Mouse (Mus musculus) hindbrain, embryonic 16.5 days (tissue): Measurements from ENCODE around the gene Igf1r. TPM values are rescaled to one million over a fixed set of nuclear protein-coding genes. Genes with fewer than 3 reads are reported as not detected.

Source experiments
- ATAC-seq: fragments of 200-750 bp; cut with Nextera tagmentation; 2 replicates; pipeline ENCODE4 v1.8.0; 2017; ENCODE audit warnings: moderate TSS enrichment, moderate library complexity
- H3K27ac ChIP-seq: fragments of 300-500 bp; sonication (generic); 2 replicates; pipeline ENCODE4 v1.5.1; 2014; ENCODE audit warnings: low read depth, mild to moderate bottlenecking, control low read depth, low read length, moderate library complexity
- H3K27me3 ChIP-seq: fragments of 300-500 bp; sonication (generic); replicated peaks from 2 replicates; pipeline ENCODE4 v1.6.1; 2014; ENCODE audit warnings: low read length; ENCODE audit not compliant: control insufficient read depth, insufficient read depth
- H3K36me3 ChIP-seq: fragments of 300-500 bp; sonication (generic); 2 replicates; pipeline ENCODE4 v1.6.1; 2014; ENCODE audit warnings: mild to moderate bottlenecking, low read length, moderate library complexity, mixed read lengths; ENCODE audit not compliant: control insufficient read depth, insufficient read depth
- H3K4me1 ChIP-seq: fragments of 300-500 bp; sonication (generic); 2 replicates; pipeline ENCODE4 v1.6.1; 2014; ENCODE audit warnings: low read depth, low read length; ENCODE audit not compliant: control insufficient read depth, insufficient read depth
- H3K4me2 ChIP-seq: fragments of 300-500 bp; sonication (generic); 2 replicates; pipeline ENCODE4 v1.6.1; 2014; ENCODE audit warnings: mild to moderate bottlenecking, low read length, control low read depth, moderate library complexity
- H3K4me3 ChIP-seq: fragments of 300-500 bp; sonication (generic); 2 replicates; pipeline ENCODE4 v1.5.1; 2014; ENCODE audit warnings: mild to moderate bottlenecking, low read length, control low read depth, moderate library complexity
- H3K9ac ChIP-seq: fragments of 300-500 bp; sonication (generic); 2 replicates; pipeline ENCODE4 v1.6.1; 2014; ENCODE audit warnings: low read depth, mild to moderate bottlenecking, control low read depth, low read length, moderate library complexity
- H3K9me3 ChIP-seq: fragments of 300-500 bp; sonication (generic); 2 replicates; pipeline ENCODE4 v1.6.1; 2014; ENCODE audit warnings: mild to moderate bottlenecking, low read length, moderate library complexity; ENCODE audit not compliant: control insufficient read depth
- WGBS: fragments of 180-500 bp; shearing (Covaris S2); extraction: QIAGEN DNeasy Blood & Tissue Kit; methylation state at CpG from one replicate; pipeline ENCODE4 v1.1.7; 2014; 5-methylcytosine and 5-hydroxymethylcytosine counted together
- polyA plus RNA-seq: library from polyadenylated mRNA; unstranded; fragments of >200 nt; fragmentation: Nextera tagmentation; extraction: Ambion mirVana; gene quantifications from 2 replicates; pipeline ENCODE4 v1.2.1, GENCODE M21; 2015

The Igf1r gene
- polyA plus RNA-seq, 1 experiment from 2014 or later, result 16.4 TPM

DNA sequence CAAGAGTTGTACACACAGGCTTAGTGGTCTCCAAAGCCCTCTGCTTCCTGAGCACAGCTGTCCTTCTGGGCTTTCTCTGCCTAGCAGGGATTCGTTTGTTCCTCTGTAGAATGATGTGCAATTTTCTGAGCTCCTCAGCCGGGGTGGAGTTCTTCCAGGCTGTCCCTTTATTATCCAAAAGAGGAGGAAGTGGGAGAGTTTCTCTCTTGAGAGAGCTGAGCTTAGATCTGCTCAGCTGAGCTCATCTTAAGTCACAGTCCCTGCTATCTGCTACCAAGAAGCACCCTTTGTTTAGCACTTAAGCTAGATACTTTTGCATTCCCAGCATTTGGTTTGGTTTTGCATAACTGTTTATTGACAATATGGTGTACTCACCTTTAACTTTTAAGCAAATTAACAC, 36.7 kb downstream of the Igf1r start:
- Histone ChIP-seq H3K9ac (no peak overlapping the region), H3K36me3 (no peaks in the 10 kb centered on the region), H3K4me2 (no peak overlapping the region), H3K27me3 (no peaks in the 10 kb centered on the region), H3K27ac (no peak overlapping the region), H3K4me1 (peaks cover 9% of the 10 kb centered on the region), H3K4me3 (no peak overlapping the region), H3K9me3 (no peaks in the 10 kb centered on the region)
- ATAC-seq, result no peak
- 41% methylated on average over 2 of the region's 2 CpGs for WGBS

DNA sequence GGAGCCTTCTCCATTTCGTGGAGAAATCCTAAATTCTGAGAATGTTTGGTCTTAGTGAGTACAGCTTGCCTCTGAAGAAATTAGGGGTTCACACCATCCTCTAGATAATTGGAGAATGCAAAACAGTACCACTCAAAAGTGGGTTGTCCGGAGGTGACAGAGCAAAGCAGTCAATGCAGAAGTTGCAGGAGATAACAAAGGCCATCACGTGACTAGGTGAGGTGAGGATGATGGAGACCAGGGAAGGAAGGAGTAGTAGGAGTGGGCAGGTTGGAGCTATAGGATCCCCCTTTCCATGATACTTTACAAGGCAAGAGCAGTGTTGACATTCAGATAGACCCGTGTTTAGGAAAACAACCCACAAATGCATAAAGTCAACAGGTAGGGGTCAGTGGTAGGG, 41.0 kb downstream of the Igf1r start:
- Histone ChIP-seq H3K4me2 (no peak overlapping the region), H3K27me3 (no peaks in the 10 kb centered on the region), H3K9ac (no peak overlapping the region), H3K9me3 (no peaks in the 10 kb centered on the region), H3K4me1 (peaks cover 25% of the 10 kb centered on the region), H3K4me3 (no peak overlapping the region), H3K36me3 (no peaks in the 10 kb centered on the region), H3K27ac (no peak overlapping the region)
- WGBS, result 91% methylated on average over 4 of the region's 4 CpGs
- ATAC-seq, result no peak

DNA sequence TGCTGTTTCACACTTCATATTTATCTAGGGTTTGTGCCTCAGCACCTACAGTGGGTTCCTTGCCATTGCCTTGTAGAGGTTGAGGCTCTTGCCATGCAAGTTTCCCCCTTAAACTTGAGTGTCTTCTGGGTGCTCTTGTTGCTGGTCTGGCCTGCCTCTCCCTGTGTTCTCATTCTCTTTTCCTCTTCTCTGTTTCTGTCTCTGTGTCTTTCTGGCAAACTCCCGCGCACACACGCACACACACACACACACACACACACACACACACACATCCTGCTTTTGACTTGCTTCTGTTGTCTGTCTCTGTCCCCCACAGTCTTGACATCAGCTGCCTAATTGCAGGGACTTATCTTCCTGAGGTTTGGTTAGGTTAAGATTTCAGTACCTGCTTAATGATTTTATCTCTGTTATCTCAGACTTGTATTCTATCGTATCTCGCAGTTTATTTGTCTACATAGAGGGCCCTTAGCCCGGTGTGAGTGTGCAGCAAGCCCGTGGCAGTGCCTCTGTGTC, 41.8 kb downstream of the Igf1r start:
- H3K27me3 ChIP-seq, result no peaks in the 10 kb centered on the region
- H3K4me3 ChIP-seq, result no peak overlapping the region
- no peak overlapping the region for H3K27ac ChIP-seq
- no peaks in the 10 kb centered on the region for H3K36me3 ChIP-seq
- no peak overlapping the region for H3K4me2 ChIP-seq
- 81% methylated on average over 7 of the region's 7 CpGs for WGBS
- H3K4me1 ChIP-seq, result peaks cover 29% of the 10 kb centered on the region
- no peak for ATAC-seq
- no peaks in the 10 kb centered on the region for H3K9me3 ChIP-seq
- no peak overlapping the region for H3K9ac ChIP-seq

DNA sequence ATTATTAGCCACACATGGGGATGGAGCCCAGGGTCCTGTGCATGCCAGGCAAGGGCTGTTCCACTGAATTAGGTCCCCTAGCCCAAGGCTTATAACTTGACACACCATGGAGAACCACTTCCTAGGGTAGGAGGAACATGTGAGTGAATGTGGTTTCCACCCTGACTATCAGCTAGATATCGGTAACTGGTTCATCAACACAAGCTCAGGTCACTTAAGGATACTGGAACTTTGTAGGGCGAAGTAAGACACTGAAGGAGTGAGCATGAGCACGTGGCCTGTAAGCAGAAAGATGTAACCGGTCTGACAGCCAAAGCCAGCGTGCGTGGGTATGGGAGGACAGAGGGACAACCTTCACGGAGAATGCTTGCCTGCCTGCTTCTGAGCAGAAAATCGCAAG, 42.6 kb downstream of the Igf1r start:
- H3K27ac ChIP-seq, result no peak overlapping the region

DNA sequence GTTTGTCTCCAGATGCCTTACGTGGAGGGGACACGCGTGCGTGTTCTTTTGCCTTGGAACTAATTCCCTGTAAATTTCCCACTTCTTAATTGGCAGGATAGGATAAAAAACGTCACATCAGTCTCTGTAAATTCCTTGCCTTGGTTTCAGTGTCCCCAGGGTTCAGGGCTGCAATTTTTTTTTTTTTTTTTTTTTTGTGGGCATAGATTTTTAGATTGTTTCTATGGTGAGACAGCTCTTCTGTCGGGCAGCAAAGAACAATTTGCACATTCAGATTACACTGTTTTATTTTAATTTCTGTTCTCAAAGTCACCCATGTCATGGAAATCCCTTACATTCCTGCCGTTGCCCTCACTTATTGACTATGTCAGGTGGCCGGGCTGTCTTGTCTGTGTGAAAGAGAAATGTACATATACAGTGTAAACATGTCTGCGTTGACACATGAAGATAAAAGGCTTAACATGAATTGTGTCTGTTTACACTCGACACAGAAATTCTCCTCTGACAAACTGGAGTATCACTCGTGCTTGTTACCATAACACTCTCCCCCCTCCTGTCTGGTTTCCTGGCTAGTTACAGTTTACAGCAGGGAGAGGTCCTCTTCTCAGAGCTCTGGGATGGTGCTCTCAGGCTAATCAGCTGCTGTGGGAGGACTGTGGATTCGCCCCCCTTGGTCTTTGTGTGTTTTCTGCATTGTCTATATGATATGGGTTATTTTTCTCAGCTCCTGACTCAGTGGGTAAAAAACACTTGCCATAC, 43.8 kb downstream of the Igf1r start:
- 45% methylated on average over 12 of the region's 12 CpGs for WGBS
- no peak overlapping the region for H3K9ac ChIP-seq

More for the DNA sequence above, 42.6 kb downstream of the Igf1r start:
- Histone ChIP-seq H3K9me3 (no peaks in the 10 kb centered on the region), H3K27me3 (no peaks in the 10 kb centered on the region), H3K4me3 (no peak overlapping the region), H3K36me3 (no peaks in the 10 kb centered on the region), H3K9ac (no peak overlapping the region), H3K4me1 (peaks cover 29% of the 10 kb centered on the region), H3K4me2 (no peak overlapping the region)
- 51% methylated on average over 8 of the region's 8 CpGs for WGBS
- no peak for ATAC-seq

DNA sequence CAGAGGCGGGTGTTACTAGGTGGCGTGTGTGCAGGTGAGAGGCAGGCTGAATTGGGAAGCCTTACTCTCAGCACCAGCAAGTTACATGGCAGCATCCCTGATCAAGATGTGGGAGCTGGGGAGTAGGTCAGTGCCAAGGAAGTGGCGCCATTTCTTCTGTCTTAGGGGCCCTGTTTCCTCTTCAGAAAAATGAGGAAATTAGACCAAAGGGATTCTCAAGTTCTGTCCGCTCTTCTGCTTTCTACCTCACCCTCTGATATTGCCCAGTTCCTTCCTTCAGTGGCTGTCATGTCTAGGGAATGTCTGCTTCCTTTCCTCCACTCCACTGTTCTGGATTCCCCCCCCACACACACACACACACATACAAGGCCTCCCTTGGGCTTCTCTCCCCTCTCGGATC, 48.6 kb downstream of the Igf1r start:
- Histone ChIP-seq H3K27ac (no peak overlapping the region), H3K27me3 (no peaks in the 10 kb centered on the region), H3K4me2 (no peak overlapping the region), H3K9ac (no peak overlapping the region), H3K9me3 (no peaks in the 10 kb centered on the region), H3K4me1 (peaks cover 14% of the 10 kb centered on the region), H3K36me3 (peaks cover 6% of the 10 kb centered on the region), H3K4me3 (no peak overlapping the region)
- ATAC-seq, result no peak
- 88% methylated on average over 5 of the region's 5 CpGs for WGBS

More for the DNA sequence above, 43.8 kb downstream of the Igf1r start:
- Histone ChIP-seq H3K4me2 (no peak overlapping the region; the same call in 1 of the 2 replicates), H3K4me3 (no peak overlapping the region), H3K36me3 (no peaks in the 10 kb centered on the region), H3K27ac (no peak overlapping the region), H3K27me3 (no peaks in the 10 kb centered on the region), H3K9me3 (no peaks in the 10 kb centered on the region), H3K4me1 (peaks cover 29% of the 10 kb centered on the region)
- ATAC-seq, result no peak

DNA sequence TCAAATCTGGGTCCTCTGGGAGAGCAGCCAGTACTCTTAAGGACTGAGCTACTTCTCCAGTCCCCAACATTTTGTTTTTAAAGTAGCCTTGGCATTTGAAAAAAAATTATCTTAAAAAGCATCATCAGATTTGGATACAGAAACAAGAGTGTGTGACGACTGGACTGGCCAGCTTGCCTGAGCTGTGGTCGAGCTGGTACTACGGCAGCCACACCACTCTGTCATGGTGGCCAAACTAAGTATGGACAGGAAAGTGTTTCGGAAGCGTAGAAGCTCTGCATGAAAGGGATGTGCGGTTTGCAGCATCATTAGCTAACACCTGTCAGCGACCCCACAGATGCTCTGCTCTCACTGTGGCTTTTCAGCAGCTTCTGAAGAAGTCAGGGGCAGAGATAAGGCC, 53.4 kb downstream of the Igf1r start:
- H3K4me1 ChIP-seq, result no peaks in the 10 kb centered on the region; the same call in 1 of the 2 replicates
- peaks cover 6% of the 10 kb centered on the region for H3K36me3 ChIP-seq
- H3K9me3 ChIP-seq, result no peaks in the 10 kb centered on the region
- no peak overlapping the region for H3K4me3 ChIP-seq
- no peaks in the 10 kb centered on the region for H3K27me3 ChIP-seq
- no peak overlapping the region for H3K9ac ChIP-seq
- H3K27ac ChIP-seq, result no peak overlapping the region
- no peak for ATAC-seq
- H3K4me2 ChIP-seq, result no peak overlapping the region
- 90% methylated on average over 7 of the region's 7 CpGs for WGBS

DNA sequence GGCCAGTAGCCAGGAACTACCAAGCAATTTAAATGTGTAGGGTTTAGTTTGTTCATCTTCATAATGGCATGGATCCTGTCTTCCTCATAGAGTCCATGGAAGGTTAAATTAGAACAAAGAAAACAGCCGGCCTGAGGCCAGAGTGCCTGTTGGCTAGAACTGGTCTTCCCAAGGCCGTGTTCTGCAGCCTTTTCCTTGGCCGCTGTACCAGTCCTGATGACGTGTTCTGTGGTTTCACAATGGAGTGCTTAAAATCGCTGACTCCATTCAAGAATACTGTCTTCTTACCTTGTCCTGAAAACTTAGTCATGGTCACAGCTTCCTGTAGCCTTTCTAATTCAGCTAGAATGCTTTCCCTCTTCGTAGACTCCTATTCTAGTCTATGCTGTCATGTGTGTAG, 53.9 kb downstream of the Igf1r start:
- ATAC-seq, result no peak
- 86% methylated on average over 6 of the region's 6 CpGs for WGBS
- H3K9ac ChIP-seq, result no peak overlapping the region
- H3K9me3 ChIP-seq, result no peaks in the 10 kb centered on the region
- H3K4me3 ChIP-seq, result no peak overlapping the region
- no peaks in the 10 kb centered on the region for H3K27me3 ChIP-seq
- no peak overlapping the region for H3K4me2 ChIP-seq
- peaks cover 6% of the 10 kb centered on the region for H3K36me3 ChIP-seq
- no peaks in the 10 kb centered on the region; the same call in 1 of the 2 replicates for H3K4me1 ChIP-seq
- no peak overlapping the region for H3K27ac ChIP-seq

DNA sequence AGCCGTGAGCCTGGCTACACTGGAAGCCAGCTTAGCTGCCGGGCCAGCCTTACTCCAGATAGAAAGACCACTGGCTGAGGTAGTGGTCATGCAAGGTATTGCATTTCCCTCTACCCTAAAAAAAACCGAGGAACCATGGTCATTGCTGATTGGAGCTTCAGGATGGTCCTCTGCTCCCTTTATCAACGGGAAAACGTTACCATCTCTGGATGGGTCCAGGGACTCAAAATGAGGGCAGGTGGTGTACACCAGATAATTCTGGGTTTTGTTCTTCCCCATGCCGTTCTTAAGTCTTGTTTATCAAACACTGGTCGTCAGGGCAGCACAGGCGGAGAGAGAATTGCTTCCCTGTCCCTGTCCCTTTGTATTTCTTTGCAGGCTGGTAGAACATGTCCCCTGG, 57.0 kb downstream of the Igf1r start:
- H3K4me3 ChIP-seq, result no peak overlapping the region
- no peak for ATAC-seq
- H3K27ac ChIP-seq, result no peak overlapping the region
- H3K27me3 ChIP-seq, result no peaks in the 10 kb centered on the region
- no peak overlapping the region for H3K9ac ChIP-seq
- no peak overlapping the region for H3K4me2 ChIP-seq
- H3K36me3 ChIP-seq, result no peaks in the 10 kb centered on the region
- peaks cover 4% of the 10 kb centered on the region for H3K4me1 ChIP-seq
- WGBS, result 56% methylated on average over 8 of the region's 8 CpGs
- no peaks in the 10 kb centered on the region for H3K9me3 ChIP-seq
